In genomic region chr16:94701971-94702370, GRCm38 (mm10) we compare ENCODE assay signal across 17 mouse cellular contexts.
"Had no signal": no experiment of that assay in that cellular context is flagged by ENCODE, and none has a peak within 500 bp of the region (broad histone marks: within the 10 kb centered on the region; RNA-seq: fewer than 3 reads in every experiment).

No protein-coding gene starts in this region.

- H3K9ac ChIP-seq: limb, embryonic 13.5 days; liver, embryonic 12.5 days; liver, embryonic 15.5 days; lung, embryonic 15.5 days had no signal

- H3K4me3 ChIP-seq: layer of hippocampus, adult 2 months; limb, embryonic 10.5 days; limb, embryonic 13.5 days; liver, embryonic 12.5 days; liver, embryonic 15.5 days; lung, embryonic 15.5 days; megakaryocyte, embryonic 14.5 days; midbrain, embryonic 10.5 days had no signal

- ATAC-seq: intestine, postnatal 0 days; liver, embryonic 12.5 days had no signal

- H3K9me3 ChIP-seq: limb, embryonic 10.5 days; limb, embryonic 13.5 days; liver, embryonic 12.5 days; liver, embryonic 15.5 days; lung, embryonic 15.5 days; midbrain, embryonic 10.5 days had no signal

- H3K4me1 ChIP-seq: limb, embryonic 10.5 days; limb, embryonic 13.5 days; lung, embryonic 15.5 days had no signal

- H3K36me3 ChIP-seq: limb, embryonic 10.5 days; limb, embryonic 13.5 days; liver, embryonic 12.5 days; liver, embryonic 15.5 days; lung, embryonic 15.5 days; midbrain, embryonic 10.5 days had no signal

- DNase-seq: layer of hippocampus, adult 9-11 months; liver; lung, adult 18-20 months; lung, postnatal 10 days; lung, postnatal 36 days; midbrain, embryonic 14.5 days; thymus, adult 18-20 months; thymus, postnatal 36 days had no signal

- H3K4me2 ChIP-seq: limb, embryonic 13.5 days; liver, embryonic 12.5 days; liver, embryonic 15.5 days; lung, embryonic 15.5 days had no signal

- H3K27ac ChIP-seq: layer of hippocampus, adult 2 months; limb, embryonic 10.5 days; limb, embryonic 13.5 days; liver, embryonic 12.5 days; liver, embryonic 15.5 days; lung, embryonic 15.5 days; midbrain, embryonic 10.5 days had no signal

- H3K27me3 ChIP-seq: limb, embryonic 13.5 days; liver, embryonic 12.5 days; liver, embryonic 15.5 days; lung, embryonic 15.5 days had no signal
